Mouse (Mus musculus): ENCODE results near the gene Riok1. TPM values are rescaled to one million over a fixed set of nuclear protein-coding genes. Genes with fewer than 3 reads are reported as not detected.
A peak's percentile ranks its signal among the peaks of the same experiment; 100 is the strongest.

Gene Riok1
- total RNA-seq (2015; ENCODE audit: low replicate concordance) (37.8 and 71.7 TPM in 2 replicates), total RNA-seq (2017; ENCODE audit: low replicate concordance) (78.0 and 78.3 TPM in 2 replicates)

DNA sequence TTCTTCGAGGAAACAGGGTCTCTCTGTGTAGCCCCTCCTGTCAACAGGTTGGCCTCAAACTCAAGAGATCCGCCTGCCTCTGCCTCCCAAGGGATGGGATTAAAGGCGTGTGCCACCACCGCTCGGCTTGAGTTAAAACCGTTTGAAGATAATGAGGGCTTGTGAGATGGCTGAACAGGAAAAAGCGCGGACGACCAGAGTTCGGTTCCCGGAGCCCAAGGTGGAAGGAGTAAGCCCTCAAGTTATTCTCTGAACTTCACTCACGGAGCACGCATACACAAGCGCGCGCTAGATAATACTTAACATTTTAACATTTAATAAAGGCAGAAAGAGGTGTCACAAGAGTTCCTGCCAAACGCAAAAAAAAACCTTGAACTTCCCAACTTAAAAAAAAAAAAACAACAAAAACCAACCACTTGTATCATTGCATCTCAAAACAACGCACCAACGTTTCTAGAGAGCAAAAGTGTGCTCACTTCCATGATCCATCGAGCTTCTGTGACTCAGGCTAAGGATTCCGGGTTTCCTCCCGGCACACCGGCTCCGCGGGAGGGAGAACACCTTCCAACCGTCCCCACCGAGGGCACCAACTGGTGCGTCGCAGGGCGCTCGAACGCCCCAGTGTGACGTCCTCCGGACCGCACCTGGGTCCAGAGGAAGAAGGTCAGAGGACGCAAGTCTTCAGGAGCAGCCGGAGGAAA is at the start of gene Riok1:
Gene Riok1, plus strand, starts transcription at position 653 of the 701 bp plus-strand sequence.
- ATAC-seq (replicated peaks; ENCODE audit: low FRiP score, poor library complexity, severe bottlenecking) = peak; percentile 88

DNA sequence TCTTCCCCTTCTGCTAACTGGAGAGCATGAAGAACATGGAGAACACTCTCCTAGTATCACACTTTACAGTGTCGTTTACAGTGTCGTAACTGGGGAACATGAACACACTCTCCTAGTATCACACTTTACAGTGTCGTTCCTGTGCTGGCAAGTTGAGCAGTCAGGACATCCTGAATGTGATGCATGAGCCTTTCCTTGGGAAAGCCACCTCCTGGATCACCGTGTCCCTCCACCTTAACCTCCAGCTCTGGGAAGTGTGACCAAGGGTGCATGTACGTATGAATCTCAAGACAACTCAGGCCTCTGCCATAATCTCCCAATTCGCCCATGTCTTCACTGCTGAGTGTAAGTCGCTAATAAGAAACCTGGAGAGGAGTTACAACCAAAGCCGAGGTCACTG is 47.1 kb upstream of the Riok1 start:
- ATAC-seq (replicated peaks; ENCODE audit: low FRiP score, poor library complexity, severe bottlenecking) = no peak

DNA sequence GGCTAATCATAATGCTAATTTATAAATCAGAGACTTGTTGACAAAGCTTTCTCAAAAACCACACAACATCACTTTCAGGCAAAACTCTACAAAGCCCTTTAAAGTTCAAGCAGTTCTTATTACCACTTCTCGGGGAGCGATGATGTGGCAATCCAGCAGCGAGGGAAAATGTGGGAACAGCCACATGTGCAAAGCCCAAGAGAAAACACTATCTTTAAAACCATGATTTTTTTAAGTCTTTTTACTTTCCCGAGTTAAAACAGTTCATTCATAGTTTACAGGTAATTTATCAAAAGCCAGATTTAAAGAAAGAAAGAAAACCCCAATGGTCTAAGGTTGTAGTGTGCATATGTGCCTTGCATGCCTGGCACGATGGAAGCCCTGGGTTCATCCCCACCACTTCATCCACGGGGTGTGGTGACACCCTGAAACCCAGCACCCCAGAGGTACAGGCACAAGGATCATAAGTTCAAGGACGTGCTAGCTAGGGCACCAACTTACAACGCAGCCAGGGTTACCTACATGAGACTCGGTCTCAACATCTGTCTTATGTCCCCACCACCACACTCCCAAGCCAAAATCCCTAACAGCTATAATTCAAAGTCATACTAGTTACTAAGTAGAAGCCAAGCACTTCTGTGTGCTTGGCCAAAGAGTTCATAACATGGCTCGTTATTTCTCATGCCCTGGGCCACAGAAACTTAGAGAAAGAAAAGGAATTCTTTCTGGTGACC is 44.0 kb upstream of the Riok1 start:
- peak; percentile 30 for ATAC-seq (replicated peaks; ENCODE audit: low FRiP score, poor library complexity, severe bottlenecking)

DNA sequence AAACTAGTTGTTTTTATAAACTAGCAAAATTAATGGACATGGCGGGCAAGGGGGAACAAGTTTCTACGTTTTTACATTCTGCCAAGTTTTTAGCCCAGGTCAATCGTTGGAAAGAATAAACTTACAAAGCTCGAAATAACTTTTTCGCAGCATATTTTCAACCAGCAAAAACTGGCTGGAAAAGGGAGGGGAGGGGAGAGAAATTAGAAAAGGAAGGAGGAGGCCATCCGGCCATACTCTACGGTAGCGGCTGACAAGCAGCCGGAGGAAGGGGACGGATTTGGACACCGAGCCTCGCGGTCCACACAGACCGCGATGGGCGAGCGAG is 43.5 kb upstream of the Riok1 start:
- ATAC-seq (replicated peaks; ENCODE audit: low FRiP score, poor library complexity, severe bottlenecking) = no peak

DNA sequence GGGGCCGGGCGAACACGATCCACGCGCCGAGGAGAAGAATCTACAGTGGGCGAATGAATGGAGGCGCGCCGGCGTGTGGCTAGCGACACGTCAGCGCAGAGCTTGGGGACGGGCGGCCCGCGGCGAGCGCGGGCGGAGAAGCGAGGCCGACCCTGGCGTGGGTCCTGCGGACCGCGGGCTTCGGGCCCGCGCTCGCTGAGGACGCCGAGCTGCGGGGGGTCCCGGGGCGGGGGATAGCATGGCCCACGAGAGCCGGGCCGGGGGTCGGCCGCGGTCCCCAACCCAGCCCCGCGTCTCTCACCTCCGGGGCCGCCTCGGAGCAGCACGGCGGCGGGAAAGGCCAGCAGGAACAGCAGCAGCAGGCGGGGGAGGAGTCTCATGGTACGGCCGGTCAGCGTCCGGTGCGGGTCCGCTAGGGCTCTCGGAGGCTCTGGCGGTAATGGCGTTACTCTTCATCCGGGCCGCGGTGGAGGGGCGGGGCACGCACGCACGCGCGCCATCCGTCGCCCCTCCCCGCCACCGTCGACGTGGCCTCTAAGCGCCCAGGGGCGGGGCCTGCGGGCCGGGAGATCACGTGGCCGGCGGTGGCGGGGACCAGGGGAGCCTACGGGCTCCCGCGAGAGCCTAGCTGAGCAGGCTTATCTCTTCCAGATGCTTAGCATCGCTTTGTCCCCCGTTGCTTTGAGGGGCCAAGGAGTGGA is 42.9 kb upstream of the Riok1 start, which contains the start of gene Ssr1:
Gene Ssr1, minus strand, starts transcription at position 514 of the 701 bp plus-strand sequence.
- ATAC-seq (replicated peaks; ENCODE audit: low FRiP score, poor library complexity, severe bottlenecking) = peak; percentile 95

DNA sequence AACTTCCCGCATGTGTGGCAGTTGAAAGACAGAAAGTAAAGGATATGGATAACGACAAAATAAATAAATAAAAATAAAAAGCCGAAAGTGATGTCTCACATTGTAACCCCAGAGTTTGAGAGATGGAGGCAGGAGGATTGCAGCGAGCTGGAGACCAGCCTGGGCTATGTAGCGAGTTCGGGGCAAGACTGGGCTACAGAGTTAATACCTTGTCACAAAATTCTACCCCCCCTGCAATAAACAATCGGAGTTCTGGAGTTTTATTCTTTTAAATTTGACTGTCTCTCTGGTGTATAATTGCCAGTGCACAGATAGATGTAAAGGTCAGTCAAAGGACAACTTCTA is 42.4 kb upstream of the Riok1 start:
- peak; percentile 44 for ATAC-seq (replicated peaks; ENCODE audit: low FRiP score, poor library complexity, severe bottlenecking)

DNA sequence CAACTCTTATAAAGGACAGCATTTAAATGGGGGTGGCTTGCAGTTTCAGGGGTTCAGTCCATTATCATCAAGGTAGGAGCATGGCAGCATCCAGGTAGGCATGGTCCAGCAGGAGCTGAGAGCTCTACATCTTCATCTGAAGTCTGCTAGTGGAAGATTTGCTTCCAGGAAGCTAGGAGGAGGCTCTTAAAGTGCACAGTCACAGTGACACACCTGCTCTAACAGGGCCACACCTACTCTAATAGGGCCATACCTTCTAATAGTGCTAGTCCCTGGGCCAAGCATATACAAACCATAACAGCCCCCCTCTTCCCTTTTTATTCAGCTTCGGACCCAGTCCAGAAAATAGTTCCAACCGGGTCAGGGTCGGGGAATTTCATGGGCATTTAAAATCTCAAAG is 37.1 kb upstream of the Riok1 start:
- peak; percentile 87 for ATAC-seq (replicated peaks; ENCODE audit: low FRiP score, poor library complexity, severe bottlenecking)

DNA sequence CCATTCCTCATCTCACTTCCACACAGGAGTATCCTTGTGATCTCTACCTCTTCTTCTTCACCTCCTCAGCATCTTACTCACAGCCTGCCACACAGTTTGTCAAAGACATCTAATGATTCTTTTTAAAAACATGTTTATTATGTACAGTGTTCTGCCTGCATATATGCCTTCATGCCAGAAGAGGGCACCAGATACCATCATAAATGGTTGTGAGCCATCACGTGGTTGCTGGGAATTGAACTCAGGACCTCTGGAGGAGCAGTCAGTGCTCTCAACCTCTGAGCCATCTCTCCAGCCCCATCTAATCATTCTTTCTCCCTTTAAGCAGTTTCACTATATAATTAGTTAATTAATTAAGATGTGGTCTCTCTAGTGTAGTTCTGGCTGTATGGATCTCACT is 34.3 kb upstream of the Riok1 start:
- no peak for ATAC-seq (replicated peaks; ENCODE audit: low FRiP score, poor library complexity, severe bottlenecking)

DNA sequence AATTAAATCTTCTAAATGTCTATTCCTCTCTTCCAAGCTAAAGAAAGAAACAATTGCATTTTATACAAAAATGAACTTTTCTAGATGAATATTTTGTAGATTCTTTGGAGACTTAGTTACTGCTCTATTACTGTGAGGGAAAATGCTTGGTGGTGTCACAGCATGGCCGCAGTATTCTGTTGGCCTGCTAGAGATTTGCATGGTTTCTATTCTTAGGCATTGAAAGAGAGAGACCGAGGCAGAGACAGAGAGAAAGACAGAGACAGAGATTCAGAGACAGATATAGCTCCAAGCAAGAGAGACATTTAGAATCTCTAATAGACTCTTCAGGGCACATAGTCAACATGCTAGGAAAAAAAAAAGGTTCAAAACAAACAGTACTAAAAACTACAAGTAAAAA is 28.8 kb upstream of the Riok1 start:
- ATAC-seq (replicated peaks; ENCODE audit: low FRiP score, poor library complexity, severe bottlenecking) = no peak

DNA sequence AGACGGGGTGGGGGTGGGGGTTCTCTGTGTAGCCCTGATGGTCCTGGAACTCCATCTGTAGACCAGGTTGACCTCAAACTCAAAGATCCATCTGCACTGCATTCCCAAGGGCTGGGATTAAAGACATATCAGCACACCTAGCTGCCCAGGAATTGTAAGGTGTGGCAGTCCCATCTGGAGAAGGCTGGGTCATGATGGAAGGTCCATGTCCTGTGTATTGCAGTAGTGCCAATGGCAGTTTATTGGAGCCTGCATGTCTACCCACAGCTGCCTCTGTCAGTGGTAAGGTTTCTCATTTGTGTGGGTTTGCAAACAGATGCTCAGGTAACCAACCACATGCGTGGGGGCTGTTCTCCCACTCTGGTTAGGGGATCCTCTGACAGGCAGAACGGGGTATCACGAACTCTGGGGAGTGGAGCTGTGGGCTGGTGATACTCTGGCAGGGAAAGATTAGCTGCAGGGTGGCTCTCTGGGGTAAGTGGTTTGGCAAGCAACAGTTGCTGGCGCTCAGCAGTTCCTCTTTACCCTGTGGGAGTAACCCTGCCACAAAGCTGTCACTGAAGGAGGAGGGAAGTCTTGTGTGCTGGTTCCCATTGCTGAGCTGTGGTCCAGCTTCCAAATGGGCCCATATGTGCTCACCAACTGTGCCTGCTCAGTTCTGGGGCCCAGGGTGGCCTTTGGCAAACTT is 26.9 kb upstream of the Riok1 start:
- peak; percentile 90 for ATAC-seq (replicated peaks; ENCODE audit: low FRiP score, poor library complexity, severe bottlenecking)

DNA sequence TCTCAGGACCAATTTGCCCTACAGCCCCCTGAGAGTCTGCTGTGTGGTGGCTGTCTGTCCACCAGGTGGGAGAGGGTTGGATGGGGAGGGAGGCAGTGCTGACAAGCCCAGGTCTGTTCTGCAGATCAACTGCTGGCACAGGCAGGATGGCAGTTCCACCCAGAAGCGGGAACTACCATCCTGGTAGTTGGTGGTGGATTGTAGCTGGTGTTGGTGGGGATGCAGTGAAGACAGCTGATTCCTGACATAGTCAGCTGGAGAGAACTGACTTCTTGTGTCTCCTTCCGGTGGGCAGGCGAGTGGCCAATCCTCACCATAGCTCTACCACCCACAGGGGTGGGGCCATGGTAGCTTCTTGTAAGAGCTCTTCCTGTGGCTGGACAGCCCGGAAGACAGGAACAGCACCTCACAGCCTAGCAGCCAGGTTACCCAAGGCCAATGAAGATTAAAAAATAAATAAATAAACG is 26.3 kb upstream of the Riok1 start:
- peak; percentile 93 for ATAC-seq (replicated peaks; ENCODE audit: low FRiP score, poor library complexity, severe bottlenecking)

DNA sequence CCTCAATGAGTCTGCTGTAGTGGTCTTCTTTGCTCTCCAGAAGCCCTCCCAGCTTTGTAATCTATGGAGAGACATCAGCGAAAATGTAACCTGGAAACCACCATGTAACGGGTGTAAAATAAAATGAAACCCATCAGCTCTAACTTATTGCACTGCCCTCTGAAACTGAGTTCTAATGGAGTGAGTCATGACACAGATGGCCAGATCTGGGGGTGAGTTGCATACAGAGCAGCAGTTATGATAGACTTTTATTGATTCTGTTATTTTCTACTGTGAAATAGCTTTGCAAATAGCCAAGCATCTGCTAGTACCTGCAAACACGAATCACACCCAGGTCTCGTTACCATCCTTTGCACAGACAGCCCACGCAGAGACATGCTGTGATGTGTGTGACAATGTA is 24.4 kb upstream of the Riok1 start:
- no peak for ATAC-seq (replicated peaks; ENCODE audit: low FRiP score, poor library complexity, severe bottlenecking)

DNA sequence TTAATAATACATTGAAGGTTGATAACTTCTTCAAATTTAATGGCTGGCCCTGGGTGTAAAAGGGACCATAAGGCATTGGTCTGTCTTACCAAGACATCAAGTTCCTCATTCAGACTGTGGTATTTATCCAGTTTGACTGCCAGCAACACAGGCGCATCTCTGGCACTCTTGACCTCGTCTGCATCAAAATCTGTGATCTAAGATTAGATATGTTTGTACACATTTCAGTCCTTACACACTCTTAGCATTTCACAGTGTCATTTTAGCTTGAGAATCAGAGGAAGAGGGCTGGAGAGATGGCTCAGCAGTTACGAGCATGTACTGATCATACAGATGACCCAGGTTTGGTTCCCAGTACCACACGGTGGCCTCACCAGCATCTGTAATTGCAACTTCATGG is 21.2 kb upstream of the Riok1 start:
- ATAC-seq (replicated peaks; ENCODE audit: low FRiP score, poor library complexity, severe bottlenecking) = no peak

DNA sequence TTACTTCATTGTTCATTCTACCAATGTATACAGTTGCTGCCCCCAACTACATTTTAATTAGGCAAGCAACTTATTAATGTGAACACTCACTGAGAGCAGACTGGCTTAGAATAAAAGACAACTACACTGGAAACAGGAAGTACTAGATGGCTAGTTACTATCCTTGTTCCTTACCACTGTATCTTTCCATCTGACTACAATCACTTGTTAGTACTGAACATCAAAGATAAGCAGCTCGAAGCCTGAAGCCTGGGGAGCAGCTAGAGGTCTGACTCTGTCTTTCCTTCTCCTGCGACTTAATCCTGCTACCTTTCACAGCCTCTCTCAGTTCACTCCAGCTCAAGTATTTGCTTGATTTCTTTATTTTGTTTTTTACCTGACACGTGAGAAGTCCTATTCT is 18.0 kb upstream of the Riok1 start:
- ATAC-seq (replicated peaks; ENCODE audit: low FRiP score, poor library complexity, severe bottlenecking) = no peak

DNA sequence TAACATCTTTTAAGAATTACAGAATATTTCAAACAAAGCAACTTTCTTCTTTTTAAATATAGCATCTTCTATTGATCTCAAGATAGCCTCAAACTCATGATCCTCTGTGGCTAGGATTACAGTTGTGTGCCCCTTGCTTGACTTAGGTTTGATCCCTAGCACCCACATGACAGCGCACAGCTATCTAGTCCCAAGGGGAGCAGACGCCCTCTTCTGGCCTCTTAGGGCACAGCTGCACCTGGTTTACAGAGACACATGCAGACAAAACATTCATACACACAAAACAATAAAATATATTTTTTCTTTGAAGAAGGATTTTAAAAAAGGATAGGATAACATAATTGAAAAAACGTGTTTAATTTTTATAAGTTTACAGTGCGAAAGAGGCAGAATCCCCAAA is 10.9 kb upstream of the Riok1 start:
- no peak for ATAC-seq (replicated peaks; ENCODE audit: low FRiP score, poor library complexity, severe bottlenecking)

DNA sequence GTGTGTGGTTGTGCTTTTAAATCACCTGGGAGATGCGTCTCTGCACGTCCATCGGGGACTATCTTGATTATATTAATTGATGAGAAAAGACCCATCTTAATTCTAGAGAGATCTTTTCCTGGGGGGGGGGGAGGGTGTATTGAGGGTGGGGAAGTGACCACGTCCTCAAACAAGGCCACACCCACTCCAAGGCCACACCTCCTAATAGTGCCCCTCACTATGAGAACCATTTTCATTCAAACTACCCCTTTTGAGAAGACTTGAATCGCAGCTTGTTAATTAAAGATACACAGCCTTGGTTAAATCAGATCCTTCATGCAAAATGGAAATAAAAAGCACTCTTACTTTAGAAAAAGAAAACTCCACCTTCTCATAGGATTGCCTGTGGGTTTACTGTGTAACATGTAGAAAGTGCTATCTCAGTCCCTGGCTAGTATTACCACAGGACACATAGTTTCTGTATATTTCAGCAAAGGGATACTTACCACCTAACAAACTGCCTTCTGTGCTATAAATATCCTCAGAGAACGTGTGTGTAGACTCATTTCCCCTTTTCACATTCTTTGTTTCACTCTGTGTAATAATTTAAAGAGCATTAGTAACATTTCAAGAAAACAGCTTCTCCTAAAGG is 9.1 kb upstream of the Riok1 start:
- ATAC-seq (replicated peaks; ENCODE audit: low FRiP score, poor library complexity, severe bottlenecking) = no peak

DNA sequence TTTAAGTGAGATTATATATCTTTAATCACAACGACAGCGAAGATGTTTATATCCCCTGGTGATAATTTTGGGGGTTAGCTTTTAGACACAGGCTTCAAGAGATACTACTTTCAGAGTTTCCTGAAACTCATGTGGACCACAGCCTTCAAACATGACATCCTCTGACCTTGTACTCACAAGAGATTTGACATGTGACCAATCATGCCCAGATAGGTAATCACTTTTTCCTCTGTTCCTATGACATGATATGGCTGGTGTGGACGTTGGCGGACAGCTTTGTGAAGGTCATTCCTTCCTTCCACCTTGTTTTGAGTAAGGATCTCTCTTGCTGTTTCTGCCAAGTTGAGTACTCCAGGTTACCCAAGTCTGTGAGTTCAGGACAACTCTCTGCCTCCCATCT is 8.4 kb upstream of the Riok1 start:
- ATAC-seq (replicated peaks; ENCODE audit: low FRiP score, poor library complexity, severe bottlenecking) = no peak

DNA sequence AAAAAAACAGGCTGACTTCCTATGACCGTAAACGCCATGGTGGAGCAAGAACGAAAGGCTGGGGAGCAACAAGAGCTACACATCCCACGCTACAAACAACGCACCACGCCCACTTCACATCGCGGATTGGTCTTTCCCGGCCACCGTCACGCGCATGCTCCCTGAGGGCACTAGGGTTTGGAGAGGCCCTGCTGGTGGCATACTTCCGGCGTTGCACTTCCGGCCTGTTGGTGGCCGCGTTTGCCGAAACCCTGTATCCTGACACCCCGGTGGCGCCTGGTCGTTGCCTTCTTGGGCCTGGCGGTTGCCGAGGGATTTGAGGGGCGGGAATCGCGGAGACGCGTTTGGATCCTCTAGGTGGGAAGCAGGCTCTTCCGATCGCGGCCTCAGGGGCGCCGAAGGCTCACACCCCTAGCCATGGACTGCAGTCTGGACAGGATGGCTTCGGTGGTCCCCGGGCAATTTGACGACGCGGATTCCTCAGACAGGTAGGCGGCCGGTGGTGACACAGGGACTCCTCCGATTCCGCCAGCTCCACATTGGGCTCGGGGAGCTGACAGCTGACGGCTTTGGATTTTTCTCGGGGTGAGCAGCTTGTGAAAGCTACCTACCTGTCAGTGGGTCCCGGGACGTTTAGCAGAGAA is 371 bp downstream of the Riok1 start, which contains the start of gene Cage1:
Gene Cage1, minus strand, starts transcription at position 26 of the 644 bp plus-strand sequence.
- ATAC-seq (replicated peaks; ENCODE audit: low FRiP score, poor library complexity, severe bottlenecking) = peak; percentile 95

DNA sequence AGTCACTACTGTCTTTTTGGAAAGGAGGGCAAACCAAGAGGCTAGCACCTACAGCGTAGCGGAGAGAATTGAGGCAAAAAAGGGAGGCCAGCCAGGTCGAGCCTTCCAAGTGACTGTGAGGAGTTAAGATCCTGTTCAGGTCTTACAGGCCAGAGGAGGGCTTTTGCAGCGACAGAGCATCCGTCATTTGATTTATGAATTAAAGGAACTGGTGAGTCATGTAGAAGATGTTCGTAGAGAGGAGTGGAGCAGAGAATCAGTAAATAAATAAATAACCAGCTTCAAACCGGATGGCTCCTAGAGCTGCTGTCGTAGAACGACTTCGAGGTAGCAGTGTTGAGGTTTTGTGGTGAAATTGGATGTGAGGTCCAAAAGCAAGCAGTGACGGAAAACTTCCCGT is 1.0 kb downstream of the Riok1 start:
- no peak for ATAC-seq (replicated peaks; ENCODE audit: low FRiP score, poor library complexity, severe bottlenecking)
